Mouse (Mus musculus): ENCODE measurements around the gene Scn8a. TPM values are rescaled to one million over a fixed set of nuclear protein-coding genes. Genes with fewer than 3 reads are reported as not detected.

Gene Scn8a
- polyA plus RNA-seq, 1 experiment, result not detected

DNA sequence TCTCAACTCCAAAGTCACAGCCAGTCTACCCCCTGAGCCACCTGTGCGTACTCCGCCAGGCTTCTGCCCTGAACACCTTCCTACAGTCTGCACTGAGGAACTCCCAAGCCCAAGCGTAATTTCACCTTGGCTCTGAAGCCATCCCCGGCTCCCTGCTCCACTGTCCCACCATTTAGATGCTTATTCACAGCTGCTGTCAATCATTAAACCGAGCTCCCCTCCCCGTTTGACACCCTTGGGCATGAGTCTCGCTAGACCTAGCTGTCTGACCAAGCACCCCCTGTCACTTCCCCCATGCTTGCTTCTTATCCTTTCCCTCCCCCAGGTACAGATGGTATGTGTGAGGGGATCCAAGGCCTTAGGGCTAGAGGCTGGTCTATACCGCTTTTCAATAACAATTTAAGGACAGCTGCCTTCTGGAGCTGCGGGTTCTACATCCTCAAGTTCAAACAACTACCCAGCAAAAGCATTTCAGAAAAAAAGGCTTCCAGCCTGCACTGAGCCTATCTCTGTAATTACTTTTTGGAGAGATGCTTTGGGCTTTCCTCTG is 200.1 kb downstream of the Scn8a start:
- no peak for TF ChIP-seq MYOG (IDR thresholded peaks at IDR 0.05; ENCODE audit: control insufficient read depth, extremely low read depth, insufficient read length)
- no peak overlapping the region for H3K4me3 ChIP-seq (ENCODE audit: insufficient read depth, poor library complexity, severe bottlenecking)
- H3K79me3 ChIP-seq (ENCODE audit: low read depth), result no peaks in the 10 kb centered on the region
- H3K27me3 ChIP-seq (ENCODE audit: control insufficient read depth, insufficient read depth, insufficient read length), result peaks cover 74% of the 10 kb centered on the region
- no peak overlapping the region for H3ac ChIP-seq (ENCODE audit: control insufficient read depth, insufficient read length, low read depth)
- no peaks in the 10 kb centered on the region for H3K79me2 ChIP-seq (ENCODE audit: control insufficient read depth, insufficient read depth)
- no peaks in the 10 kb centered on the region for H3K36me3 ChIP-seq (ENCODE audit: control insufficient read depth, insufficient read depth)

DNA sequence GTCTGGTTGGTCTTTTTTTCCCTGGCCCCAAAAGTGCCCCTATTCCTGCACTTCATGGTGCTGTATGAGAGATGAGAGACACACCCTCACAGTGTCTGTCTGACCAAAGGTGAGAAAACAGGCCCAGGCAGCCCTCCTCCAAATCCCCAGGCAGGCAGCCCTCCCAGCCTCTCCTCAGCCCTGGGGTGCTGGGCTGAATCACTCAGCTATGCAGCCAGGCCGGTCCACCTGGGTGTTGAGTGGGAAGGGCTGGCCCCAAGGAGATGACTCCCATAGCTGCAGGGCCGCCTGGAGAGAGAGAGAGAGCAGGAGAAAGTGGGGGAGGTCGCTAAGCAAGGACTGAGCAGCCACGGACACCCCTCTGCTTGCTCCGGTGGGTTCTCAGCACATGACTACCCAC is 201.1 kb downstream of the Scn8a start:
- Histone ChIP-seq H3K79me2 (ENCODE audit: control insufficient read depth, insufficient read depth) (no peaks in the 10 kb centered on the region), H3K79me3 (ENCODE audit: low read depth) (no peaks in the 10 kb centered on the region), H3ac (ENCODE audit: control insufficient read depth, insufficient read length, low read depth) (no peak overlapping the region), H3K36me3 (ENCODE audit: control insufficient read depth, insufficient read depth) (no peaks in the 10 kb centered on the region), H3K27me3 (ENCODE audit: control insufficient read depth, insufficient read depth, insufficient read length) (peaks cover 81% of the 10 kb centered on the region), H3K4me3 (ENCODE audit: insufficient read depth, poor library complexity, severe bottlenecking) (no peak overlapping the region)
- no peak for TF ChIP-seq MYOD1 (IDR thresholded peaks at IDR 0.05; ENCODE audit: control insufficient read depth, insufficient read length, low read depth)
- no peak for TF ChIP-seq MYOG (IDR thresholded peaks at IDR 0.05; ENCODE audit: control insufficient read depth, extremely low read depth, insufficient read length)
- no peak for TF ChIP-seq CEBPB (IDR thresholded peaks at IDR 0.05; ENCODE audit: low read depth)
- no peak for TF ChIP-seq USF1 (IDR thresholded peaks at IDR 0.05; ENCODE audit: low read depth)
- no peak for TF ChIP-seq CTCF (IDR thresholded peaks at IDR 0.05; ENCODE audit: control insufficient read depth, insufficient read depth, insufficient read length)
- TF ChIP-seq FOSL1 (IDR thresholded peaks at IDR 0.05; ENCODE audit: insufficient read depth, low read length, poor library complexity, severe bottlenecking), result no peak
- no peak for TF ChIP-seq MAX (IDR thresholded peaks at IDR 0.05)

DNA sequence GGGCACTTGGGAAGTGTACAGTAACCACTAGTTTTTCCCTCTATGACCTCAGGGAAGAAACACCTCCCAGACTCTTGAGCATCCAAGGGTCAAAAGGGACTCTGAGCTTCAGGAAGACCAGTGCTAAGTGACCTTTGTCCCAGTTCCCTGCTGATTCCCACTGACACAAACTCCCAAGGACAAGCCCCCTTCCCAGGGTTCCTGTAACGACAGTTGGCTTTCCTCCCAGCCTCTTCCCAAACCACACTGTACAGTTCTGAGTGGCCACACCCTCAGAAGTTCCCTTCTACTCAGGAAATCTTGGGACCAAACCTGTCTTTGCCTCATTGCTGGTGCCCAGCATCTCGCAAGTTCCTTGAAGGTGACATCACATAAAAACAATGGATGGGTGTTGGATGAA is 203.1 kb downstream of the Scn8a start:
- Histone ChIP-seq H3ac (ENCODE audit: control insufficient read depth, insufficient read length, low read depth) (no peak overlapping the region), H3K79me3 (ENCODE audit: low read depth) (no peaks in the 10 kb centered on the region), H3K27me3 (ENCODE audit: control insufficient read depth, insufficient read depth, insufficient read length) (peaks cover 94% of the 10 kb centered on the region), H3K4me3 (ENCODE audit: insufficient read depth, poor library complexity, severe bottlenecking) (no peak overlapping the region), H3K79me2 (ENCODE audit: control insufficient read depth, insufficient read depth) (no peaks in the 10 kb centered on the region), H3K36me3 (ENCODE audit: control insufficient read depth, insufficient read depth) (no peaks in the 10 kb centered on the region)
- TF ChIP-seq MYOD1 (IDR thresholded peaks at IDR 0.05; ENCODE audit: control insufficient read depth, insufficient read length, low read depth), result no peak
- no peak for TF ChIP-seq CTCF (IDR thresholded peaks at IDR 0.05; ENCODE audit: control insufficient read depth, insufficient read depth, insufficient read length)
- TF ChIP-seq CEBPB (IDR thresholded peaks at IDR 0.05; ENCODE audit: low read depth), result no peak

DNA sequence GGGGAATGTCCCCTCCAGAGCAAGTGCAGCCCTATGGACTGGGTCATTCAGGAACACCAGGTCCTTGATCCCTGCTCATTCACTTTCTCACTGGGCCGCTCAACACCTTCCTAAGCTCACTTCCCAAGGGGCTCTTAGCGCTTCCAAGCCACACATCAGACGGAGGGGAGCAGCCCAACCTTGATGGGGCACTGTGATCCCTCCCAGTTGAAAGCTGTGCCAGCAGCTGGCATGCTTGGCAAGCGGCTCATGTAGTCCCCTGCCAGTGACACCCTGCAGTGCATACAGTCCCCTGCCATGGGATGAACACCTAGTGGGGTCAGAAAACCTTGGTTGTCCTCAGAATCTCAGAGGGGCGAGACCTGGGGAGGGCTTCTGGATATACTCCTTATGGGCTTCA is 204.4 kb downstream of the Scn8a start:
- TF ChIP-seq CEBPB (IDR thresholded peaks at IDR 0.05; ENCODE audit: low read depth), result no peak
- TF ChIP-seq FOSL1 (IDR thresholded peaks at IDR 0.05; ENCODE audit: insufficient read depth, low read length, poor library complexity, severe bottlenecking), result no peak
- no peak for TF ChIP-seq USF1 (IDR thresholded peaks at IDR 0.05; ENCODE audit: low read depth)
- no peak for TF ChIP-seq MAX (IDR thresholded peaks at IDR 0.05)
- TF ChIP-seq CTCF (IDR thresholded peaks at IDR 0.05; ENCODE audit: control insufficient read depth, insufficient read depth, insufficient read length), result no peak
- no peak for TF ChIP-seq MYOG (IDR thresholded peaks at IDR 0.05; ENCODE audit: control insufficient read depth, extremely low read depth, insufficient read length)
- TF ChIP-seq MYOD1 (IDR thresholded peaks at IDR 0.05; ENCODE audit: control insufficient read depth, insufficient read length, low read depth), result no peak
- H3K4me3 ChIP-seq (ENCODE audit: insufficient read depth, poor library complexity, severe bottlenecking), result no peak overlapping the region
- no peaks in the 10 kb centered on the region for H3K79me2 ChIP-seq (ENCODE audit: control insufficient read depth, insufficient read depth)
- H3ac ChIP-seq (ENCODE audit: control insufficient read depth, insufficient read length, low read depth), result no peak overlapping the region
- H3K36me3 ChIP-seq (ENCODE audit: control insufficient read depth, insufficient read depth), result no peaks in the 10 kb centered on the region
- H3K79me3 ChIP-seq (ENCODE audit: low read depth), result no peaks in the 10 kb centered on the region
- H3K27me3 ChIP-seq (ENCODE audit: control insufficient read depth, insufficient read depth, insufficient read length), result peaks cover 96% of the 10 kb centered on the region

DNA sequence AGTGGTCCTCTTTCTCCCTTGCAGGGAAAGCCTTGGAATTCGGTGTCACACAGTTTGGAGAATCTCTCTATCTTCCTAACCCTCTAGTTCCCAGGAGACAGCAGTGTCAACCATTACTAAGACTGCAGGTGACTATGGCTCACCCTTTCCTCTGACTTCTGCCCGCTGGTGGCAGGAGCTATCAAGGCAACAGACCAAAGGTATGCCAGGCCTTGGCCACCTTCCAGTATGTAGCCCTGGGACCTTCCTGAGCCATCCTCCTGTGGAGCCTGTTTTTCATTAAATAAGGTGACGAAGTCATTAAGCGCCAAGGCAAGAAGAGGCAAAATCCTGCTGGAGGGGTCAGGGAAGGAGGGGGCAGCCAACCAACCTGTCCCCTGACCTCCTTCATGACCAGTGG is 205.5 kb downstream of the Scn8a start:
- TF ChIP-seq USF1 (IDR thresholded peaks at IDR 0.05; ENCODE audit: low read depth) (no peak), CEBPB (IDR thresholded peaks at IDR 0.05; ENCODE audit: low read depth) (no peak), CTCF (IDR thresholded peaks at IDR 0.05; ENCODE audit: control insufficient read depth, insufficient read depth, insufficient read length) (no peak), MAX (IDR thresholded peaks at IDR 0.05) (no peak), MYOG (IDR thresholded peaks at IDR 0.05; ENCODE audit: control insufficient read depth, extremely low read depth, insufficient read length) (no peak), MYOD1 (IDR thresholded peaks at IDR 0.05; ENCODE audit: control insufficient read depth, insufficient read length, low read depth) (no peak), FOSL1 (IDR thresholded peaks at IDR 0.05; ENCODE audit: insufficient read depth, low read length, poor library complexity, severe bottlenecking) (no peak)
- Histone ChIP-seq H3K4me3 (ENCODE audit: insufficient read depth, poor library complexity, severe bottlenecking) (no peak overlapping the region), H3K79me2 (ENCODE audit: control insufficient read depth, insufficient read depth) (no peaks in the 10 kb centered on the region), H3K36me3 (ENCODE audit: control insufficient read depth, insufficient read depth) (no peaks in the 10 kb centered on the region), H3ac (ENCODE audit: control insufficient read depth, insufficient read length, low read depth) (no peak overlapping the region), H3K27me3 (ENCODE audit: control insufficient read depth, insufficient read depth, insufficient read length) (peaks cover 95% of the 10 kb centered on the region), H3K79me3 (ENCODE audit: low read depth) (no peaks in the 10 kb centered on the region)

DNA sequence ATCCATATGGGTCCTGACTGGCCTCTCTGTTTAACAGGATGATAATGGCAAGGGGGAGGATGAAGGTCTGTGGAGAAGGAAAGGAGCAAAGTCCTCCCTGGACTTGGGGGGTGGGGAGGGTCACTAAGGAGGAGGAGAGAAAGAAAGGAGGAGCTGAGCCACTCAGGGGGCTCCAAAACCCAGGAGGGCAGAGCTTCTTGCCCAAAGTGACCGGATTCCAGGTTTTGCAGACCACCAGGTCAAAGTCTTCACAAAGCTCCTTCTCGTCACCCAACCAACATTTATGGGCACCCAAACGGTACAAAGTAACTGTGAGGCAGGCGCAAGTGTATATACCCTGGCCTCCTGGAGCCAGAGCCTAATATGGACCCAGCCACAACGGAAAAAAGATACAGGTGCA is 206.0 kb downstream of the Scn8a start:
- H3ac ChIP-seq (ENCODE audit: control insufficient read depth, insufficient read length, low read depth), result no peak overlapping the region
- H3K79me3 ChIP-seq (ENCODE audit: low read depth), result no peaks in the 10 kb centered on the region
- H3K4me3 ChIP-seq (ENCODE audit: insufficient read depth, poor library complexity, severe bottlenecking), result no peak overlapping the region
- H3K36me3 ChIP-seq (ENCODE audit: control insufficient read depth, insufficient read depth), result no peaks in the 10 kb centered on the region
- no peak for TF ChIP-seq FOSL1 (IDR thresholded peaks at IDR 0.05; ENCODE audit: insufficient read depth, low read length, poor library complexity, severe bottlenecking)
- no peak for TF ChIP-seq MAX (IDR thresholded peaks at IDR 0.05)
- TF ChIP-seq MYOG (IDR thresholded peaks at IDR 0.05; ENCODE audit: control insufficient read depth, extremely low read depth, insufficient read length), result no peak
- TF ChIP-seq CEBPB (IDR thresholded peaks at IDR 0.05; ENCODE audit: low read depth), result no peak
- TF ChIP-seq CTCF (IDR thresholded peaks at IDR 0.05; ENCODE audit: control insufficient read depth, insufficient read depth, insufficient read length), result no peak
- no peaks in the 10 kb centered on the region for H3K79me2 ChIP-seq (ENCODE audit: control insufficient read depth, insufficient read depth)
- peaks cover 95% of the 10 kb centered on the region for H3K27me3 ChIP-seq (ENCODE audit: control insufficient read depth, insufficient read depth, insufficient read length)
